Mouse (Mus musculus) ES-E14 (cell line): ENCODE data around the gene Zfp366.

ENCODE experiments used
- CHD2 ChIP-seq: IDR thresholded peaks from 2 replicates; pipeline ENCODE4 v1.6.1; 2014; ENCODE audit warnings: mild to moderate bottlenecking, low read depth, low read length, inconsistent platforms
- HCFC1 ChIP-seq: IDR thresholded peaks from 2 replicates; pipeline ENCODE4 v1.6.1; 2012; ENCODE audit warnings: low read length, inconsistent platforms, borderline replicate concordance; ENCODE audit not compliant: insufficient read depth
- MAFK ChIP-seq: IDR thresholded peaks from 2 replicates; pipeline ENCODE4 v1.6.1; 2014; ENCODE audit warnings: mild to moderate bottlenecking, low read depth, low read length, inconsistent platforms; ENCODE audit not compliant: insufficient read depth
- ZC3H11A ChIP-seq: IDR thresholded peaks from 2 replicates; pipeline ENCODE4 v1.6.1; 2012; ENCODE audit warnings: low read depth, mild to moderate bottlenecking, inconsistent platforms, low read length, borderline replicate concordance

- TF ChIP-seq MAFK (no peak), ZC3H11A (no peak), HCFC1 (no peak), CHD2 (no peak)
Observed at GRCm38 (mm10) chr13:99147645-99148111, 36.9 kb upstream of the Zfp366 start.
